Mouse (Mus musculus) brain, embryonic 14.5 days (tissue): ENCODE data around the gene Hoxd8.

Experiments used
- CTCF ChIP-seq: fragments of 200-500 bp; IDR thresholded peaks from 2 replicates; pipeline ENCODE4 v1.5.1; 2012; ENCODE audit warnings: inconsistent platforms, mild to moderate bottlenecking, moderate library complexity, borderline replicate concordance; ENCODE audit not compliant: insufficient read depth, insufficient read length; ENCODE audit errors: extremely low read depth
- POLR2A ChIP-seq: fragments of 200-500 bp; IDR thresholded peaks from 2 replicates; pipeline ENCODE4 v1.6.1; 2012; ENCODE audit warnings: mild to moderate bottlenecking, inconsistent platforms, borderline replicate concordance; ENCODE audit not compliant: poor library complexity, insufficient read depth, insufficient read length, severe bottlenecking; ENCODE audit errors: extremely low read depth

DNA sequence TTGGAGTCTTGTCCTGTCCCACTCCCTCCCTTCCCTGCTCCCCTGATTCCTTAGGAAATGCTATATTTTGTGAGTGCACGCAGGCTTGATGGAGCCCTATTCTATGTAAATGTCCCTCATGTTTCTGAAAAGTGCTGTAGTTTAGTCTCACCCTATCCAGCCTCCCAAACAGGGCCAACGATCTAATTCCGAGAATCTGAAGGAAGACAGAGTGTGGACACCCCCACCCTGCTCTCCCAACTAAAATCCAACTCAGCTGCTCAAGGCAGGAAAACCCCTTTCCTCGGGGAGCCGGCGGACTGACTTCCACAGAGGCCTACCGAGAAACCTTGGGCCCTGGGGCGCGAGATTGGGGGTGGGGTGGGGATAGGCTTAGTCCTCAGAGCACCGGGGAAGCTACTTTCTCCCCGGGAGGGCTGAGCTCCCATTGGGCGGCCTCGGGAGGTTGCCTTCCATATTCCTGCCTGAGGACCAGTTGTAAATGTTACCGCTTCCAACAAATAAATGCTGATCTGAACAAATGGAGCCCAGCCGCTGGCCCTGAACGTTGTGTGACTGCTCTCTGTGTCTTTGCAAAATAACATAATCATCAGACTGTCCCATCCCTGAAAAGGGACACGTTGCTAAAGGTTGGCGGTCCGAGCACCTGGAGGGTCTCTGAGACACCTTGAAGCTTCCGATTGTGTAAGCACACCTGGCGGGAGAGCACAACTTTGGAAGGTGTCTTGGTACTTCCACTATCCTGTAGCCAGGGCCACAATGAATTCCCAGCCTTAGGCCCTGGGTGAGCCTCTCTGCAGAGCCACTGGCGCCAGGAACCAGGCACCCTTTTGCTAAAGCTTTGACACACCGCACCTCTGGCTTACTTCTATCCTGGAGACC, 4.5 kb upstream of the Hoxd8 start:
- no peak for TF ChIP-seq CTCF
- TF ChIP-seq POLR2A, result no peak
